Mouse (Mus musculus): ENCODE results near the gene Mgat4a.

- TF ChIP-seq RCOR1 (conservative IDR thresholded peaks at IDR 0.05; ENCODE audit: low read depth, low read length) (no peak), ZNF384 (IDR thresholded peaks at IDR 0.05; ENCODE audit: low read depth, low read length) (no peak), ZMIZ1 (IDR thresholded peaks at IDR 0.05; ENCODE audit: low read depth, low read length) (no peak), CTCF (conservative IDR thresholded peaks at IDR 0.05 in 1 of 2, IDR thresholded peaks at IDR 0.05 in 1 of 2; ENCODE audit: low read depth in 2 of 2, low read length in 2 of 2) (no peak), USF2 (conservative IDR thresholded peaks at IDR 0.05; ENCODE audit: low read depth, low read length) (no peak)
Observed at GRCm38 (mm10) chr1:37512961-37513431, 27.8 kb downstream of the Mgat4a start.
